8 mouse cellular contexts compared by ENCODE assay signal in the genomic region with DNA sequence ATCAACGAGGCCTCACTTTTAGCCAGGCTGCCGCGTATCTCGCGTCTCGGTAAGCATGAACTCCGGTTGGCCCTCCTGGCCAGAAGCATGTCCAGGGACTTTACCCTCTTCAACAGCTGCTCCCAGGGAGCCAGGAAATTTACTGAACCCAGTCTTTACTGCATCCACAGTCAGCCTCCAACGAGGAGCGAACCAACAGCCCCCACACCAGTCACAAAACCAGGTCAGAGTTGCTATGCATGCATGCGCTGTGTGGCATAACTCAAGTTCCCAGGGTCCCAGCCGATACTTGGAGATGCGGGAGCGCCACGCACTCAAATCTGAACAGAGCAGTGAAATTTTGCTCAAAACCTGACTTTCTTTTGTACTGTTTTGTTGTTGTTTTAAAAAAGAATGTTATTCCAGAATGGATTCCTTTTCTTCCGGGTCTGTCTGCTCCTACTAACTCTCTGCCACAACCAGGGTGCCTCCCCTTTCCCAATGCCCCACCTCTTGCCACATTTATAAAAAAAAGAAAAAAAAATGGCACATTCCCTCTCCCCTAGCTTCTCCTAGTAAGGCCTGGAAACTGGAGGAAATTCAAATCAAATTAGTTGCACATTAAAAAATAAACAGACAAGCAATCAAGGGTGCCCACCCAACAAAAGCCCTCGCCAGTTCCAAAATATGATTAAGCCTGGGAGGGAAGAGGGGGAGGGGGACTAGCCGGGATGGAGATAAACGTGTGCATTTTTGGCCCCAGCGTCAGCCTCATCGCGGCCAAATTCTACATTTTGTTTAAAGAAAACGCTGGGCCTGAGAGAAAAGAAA. TPM values are rescaled to one million over a fixed set of nuclear protein-coding genes. Genes with fewer than 3 reads are reported as not detected.
DNase-seq lines count a peak whose midpoint lies in the region; ATAC-seq and TF ChIP-seq lines count a peak whose summit lies in the region.

No protein-coding gene starts in this region.

- H3K4me1 ChIP-seq in kidney, embryonic 15.5 days = peaks cover 60% of the 10 kb centered on the region

- no peak for ATAC-seq in kidney, embryonic 15.5 days (replicated peaks; ENCODE audit: low FRiP score)
- no peak for ATAC-seq in granulocyte monocyte progenitor cell, adult 5-6 weeks (replicated peaks; ENCODE audit: poor library complexity, severe bottlenecking)

- H3K9me3 ChIP-seq in kidney, embryonic 15.5 days (replicated peaks) = no peaks in the 10 kb centered on the region

- H3K36me3 ChIP-seq in C2C12 (ENCODE audit: control insufficient read depth, insufficient read depth) = no peaks in the 10 kb centered on the region
- no peaks in the 10 kb centered on the region for H3K36me3 ChIP-seq in kidney, embryonic 15.5 days

- peak overlapping the region; percentile 78 for H3K4me2 ChIP-seq in kidney, embryonic 15.5 days

- no peak for TF ChIP-seq CTCF in C2C12 (IDR thresholded peaks at IDR 0.05; ENCODE audit: control insufficient read depth, insufficient read depth, insufficient read length)

- peak overlapping the region; percentile 100 for H3K27ac ChIP-seq in kidney, embryonic 15.5 days

- H3ac ChIP-seq in C2C12 (ENCODE audit: control insufficient read depth, insufficient read length, low read depth) = peak overlapping the region; percentile 80

- peak overlapping the region; percentile 88 for H3K9ac ChIP-seq in kidney, embryonic 15.5 days

- H3K4me3 ChIP-seq in C2C12 (ENCODE audit: insufficient read depth, poor library complexity, severe bottlenecking) = peak overlapping the region; percentile 61
- peak overlapping the region; percentile 94 for H3K4me3 ChIP-seq in kidney, embryonic 15.5 days (replicated peaks)

- DNase-seq in adipocyte (ENCODE audit: low spot score) = peak; percentile 87
- peak; percentile 53 for DNase-seq in heart, adult 8-10 months (ENCODE audit: low spot score)
- peak; percentile 51 for DNase-seq in lung, postnatal 36 days
- DNase-seq in gastrocnemius, postnatal 25 days = no peak
- DNase-seq in urinary bladder, postnatal 4 days (ENCODE audit: low spot score in 2 of 2) = no peak

- H3K79me2 ChIP-seq in C2C12 (ENCODE audit: control insufficient read depth, insufficient read depth) = peaks cover 65% of the 10 kb centered on the region

- H3K79me3 ChIP-seq in C2C12 (ENCODE audit: low read depth) = peaks cover 55% of the 10 kb centered on the region

- 2% methylated on average over 22 of the region's 22 CpGs for WGBS in kidney, embryonic 15.5 days

- no peaks in the 10 kb centered on the region for H3K27me3 ChIP-seq in C2C12 (ENCODE audit: control insufficient read depth, insufficient read depth, insufficient read length)
- H3K27me3 ChIP-seq in kidney, embryonic 15.5 days = no peaks in the 10 kb centered on the region

TF ChIP-seq in C2C12, 6 proteins besides CTCF, POLR2A, EP300 and RAD21:
- TF ChIP-seq MAX (IDR thresholded peaks at IDR 0.05) = no peak
- no peak for TF ChIP-seq MYOG (IDR thresholded peaks at IDR 0.05; ENCODE audit: control insufficient read depth, extremely low read depth, insufficient read length)
- no peak for TF ChIP-seq CEBPB (IDR thresholded peaks at IDR 0.05; ENCODE audit: low read depth)
- no peak for TF ChIP-seq USF1 (IDR thresholded peaks at IDR 0.05; ENCODE audit: low read depth)
- TF ChIP-seq FOSL1 (IDR thresholded peaks at IDR 0.05; ENCODE audit: insufficient read depth, low read length, poor library complexity, severe bottlenecking) = no peak
- no peak for TF ChIP-seq MYOD1 (IDR thresholded peaks at IDR 0.05; ENCODE audit: control insufficient read depth, insufficient read length, low read depth)
TF ChIP-seq in C2C12: peak in this region for 0.

RNA-seq across cellular contexts. Expression of a gene that starts 1.8 kb away (rescaled TPM):
- 23.7 TPM for polyA plus RNA-seq in C2C12 (2012; fragmentation: generic; extraction: Trizol)
- 10 to 100 TPM; 41.8 to 50.5 (median 49.8) TPM for total RNA-seq in heart, adult 8-10 months (2022)
- 27.9 and 32.8 TPM in 2 replicates for polyA plus RNA-seq in kidney, embryonic 15.5 days (2015; fragmentation: Nextera tagmentation; extraction: Ambion mirVana)
- total RNA-seq in gastrocnemius, postnatal 25 days (2021) = 10 to 100 TPM; 20.6 to 22.0 TPM
- 48.8 and 58.5 TPM in 2 replicates for total RNA-seq in granulocyte monocyte progenitor cell, adult 5-6 weeks (2014; fragmentation: Nextera tagmentation)
- 21.3 and 24.0 TPM in 2 replicates for total RNA-seq in granulocyte monocyte progenitor cell, adult 5-6 weeks (2017)

Comparison
In these comparisons a context has a peak if more than half of its experiments do, and no peak if none do; other contexts are left out.
1. DNase-seq: peak in adipocyte (single experiment), heart, adult 8-10 months (single experiment) and lung, postnatal 36 days (single experiment); none in gastrocnemius, postnatal 25 days (single experiment) and urinary bladder, postnatal 4 days (0 of 2).